Mouse (Mus musculus) heart, postnatal 0 days (tissue): Measurements from ENCODE around the gene Nxpe3. TPM values are rescaled to one million over a fixed set of nuclear protein-coding genes. Genes with fewer than 3 reads are reported as not detected.
"Not testable (repeated sequence)": the region's sequence is repeated elsewhere in the genome, so short reads cannot be mapped to it uniquely, and the experiment has no call there.

Experiments used
- ATAC-seq: fragments of 200-750 bp; cut with Nextera tagmentation; 2 replicates; pipeline ENCODE4 v1.8.0; 2017; ENCODE audit warnings: low read depth, moderate number of reproducible peaks, moderate library complexity; ENCODE audit not compliant: insufficient read depth
- DNase-seq: peaks from one replicate; pipeline ENCODE4 v3.0.0-alpha.2; 2016; ENCODE audit warnings: low spot score
- H3K27ac ChIP-seq: fragments of 300-500 bp; sonication (generic); 2 replicates; pipeline ENCODE4 v1.5.1; 2014; ENCODE audit warnings: low read depth, mild to moderate bottlenecking
- H3K27me3 ChIP-seq: fragments of 300-500 bp; sonication (generic); 2 replicates; pipeline ENCODE4 v1.6.1; 2014; ENCODE audit warnings: low read length, mixed read lengths; ENCODE audit not compliant: control insufficient read depth, insufficient read depth
- H3K36me3 ChIP-seq: fragments of 300-500 bp; sonication (generic); replicated peaks from 2 replicates; pipeline ENCODE4 v1.6.1; 2014; ENCODE audit warnings: low read length, mixed read lengths; ENCODE audit not compliant: control insufficient read depth, insufficient read depth
- H3K4me1 ChIP-seq: fragments of 300-500 bp; sonication (generic); 2 replicates; pipeline ENCODE4 v1.6.1; 2014; ENCODE audit warnings: antibody characterized with exemption; ENCODE audit not compliant: control insufficient read depth, insufficient read depth
- H3K4me2 ChIP-seq: fragments of 300-500 bp; sonication (generic); 2 replicates; pipeline ENCODE4 v1.6.1; 2014; ENCODE audit warnings: low read depth, mild to moderate bottlenecking, low read length, moderate library complexity
- H3K4me3 ChIP-seq: fragments of 300-500 bp; sonication (generic); 2 replicates; pipeline ENCODE4 v1.5.1; 2014; ENCODE audit warnings: low read depth, low read length
- H3K9ac ChIP-seq: fragments of 300-500 bp; sonication (generic); replicated peaks from 2 replicates; pipeline ENCODE4 v1.6.1; 2014; ENCODE audit warnings: low read depth, low read length, mixed read lengths
- H3K9me3 ChIP-seq: fragments of 300-500 bp; sonication (generic); replicated peaks from 2 replicates; pipeline ENCODE4 v1.6.1; 2016; ENCODE audit warnings: low read length; ENCODE audit not compliant: control insufficient read depth
- CTCF ChIP-seq: IDR thresholded peaks from 2 replicates; pipeline ENCODE4 v1.5.1; 2016; ENCODE audit warnings: antibody characterized with exemption, control low read depth, low read depth
- EP300 ChIP-seq: IDR thresholded peaks from 2 replicates; pipeline ENCODE4 v1.6.1; 2016; ENCODE audit warnings: antibody characterized with exemption, low read depth
- WGBS: fragments of 180-500 bp; shearing (Covaris S2); extraction: QIAGEN DNeasy Blood & Tissue Kit; methylation state at CpG from one replicate; pipeline ENCODE4 v1.1.7; 2014; 5-methylcytosine and 5-hydroxymethylcytosine counted together
- polyA plus RNA-seq: library from polyadenylated mRNA; unstranded; fragments of >200 nt; fragmentation: Nextera tagmentation; extraction: Ambion mirVana; gene quantifications from 2 replicates; pipeline ENCODE4 v1.2.1, GENCODE M21; 2015
- total RNA-seq: library from RNA; depleted of rRNA; stranded (reverse); fragments of >200 nt; gene quantifications from 2 replicates; pipeline ENCODE4 v1.2.3, GENCODE M21; 2014; ENCODE audit warnings: low replicate concordance

The Nxpe3 gene
- total and polyA plus RNA-seq, 2 experiments from 2014 or later, result 0.20 TPM; not detected in 1

GRCm38 (mm10) chr16:55863149-55863815, 31.8 kb downstream of the Nxpe3 start:
- 15% methylated on average over 7 of the region's 7 CpGs for WGBS
- no peak overlapping the region for H3K27ac ChIP-seq
- no peaks in the 10 kb centered on the region for H3K36me3 ChIP-seq
- H3K4me2 ChIP-seq, result peak overlapping the region; percentile 36; the same call in 1 of the 2 replicates
- DNase-seq (peak; percentile 64), ATAC-seq (no peak)
- no peak overlapping the region for H3K4me3 ChIP-seq
- H3K4me1 ChIP-seq, result no peaks in the 10 kb centered on the region
- no peak overlapping the region for H3K9ac ChIP-seq
- no peaks in the 10 kb centered on the region for H3K9me3 ChIP-seq
- TF ChIP-seq EP300 (no peak), CTCF (peak; percentile 99)
- no peaks in the 10 kb centered on the region for H3K27me3 ChIP-seq

GRCm38 (mm10) chr16:55861104-55861503, 34.0 kb downstream of the Nxpe3 start:
- H3K36me3 ChIP-seq, result no peaks in the 10 kb centered on the region
- H3K9ac ChIP-seq, result no peak overlapping the region
- H3K4me3 ChIP-seq, result no peak overlapping the region
- H3K9me3 ChIP-seq, result 0 out of 2 replicates have a peak, but pooled peaks cover 4% of the 10 kb centered on the region
- TF ChIP-seq EP300, result no peak
- no peak for TF ChIP-seq CTCF
- no peak overlapping the region for H3K27ac ChIP-seq
- H3K4me2 ChIP-seq, result no peak overlapping the region
- H3K4me1 ChIP-seq, result no peaks in the 10 kb centered on the region
- no peak for ATAC-seq
- DNase-seq, result no peak
- WGBS, result 59% methylated on average over 3 of the region's 3 CpGs
- no peaks in the 10 kb centered on the region for H3K27me3 ChIP-seq

GRCm38 (mm10) chr16:55859421-55859820, 35.7 kb downstream of the Nxpe3 start:
- not testable (repeated sequence) for H3K9ac ChIP-seq, H3K4me1 ChIP-seq, H3K27ac ChIP-seq, H3K4me2 ChIP-seq, ATAC-seq, H3K27me3 ChIP-seq, H3K36me3 ChIP-seq, DNase-seq, H3K4me3 ChIP-seq, H3K9me3 ChIP-seq
- 88% methylated on average over 4 of the region's 4 CpGs for WGBS

GRCm38 (mm10) chr16:55858465-55858864, 36.6 kb downstream of the Nxpe3 start:
- peak; percentile 41 for DNase-seq
- no peaks in the 10 kb centered on the region for H3K36me3 ChIP-seq
- no peak overlapping the region for H3K4me3 ChIP-seq
- H3K9me3 ChIP-seq, result 0 out of 2 replicates have a peak, but pooled peaks cover 4% of the 10 kb centered on the region
- TF ChIP-seq EP300, result no peak
- TF ChIP-seq CTCF, result peak; percentile 45
- 61% methylated on average over 6 of the region's 6 CpGs for WGBS
- no peaks in the 10 kb centered on the region for H3K4me1 ChIP-seq
- no peak overlapping the region for H3K9ac ChIP-seq
- no peak overlapping the region for H3K4me2 ChIP-seq
- no peak overlapping the region for H3K27ac ChIP-seq
- ATAC-seq, result no peak
- H3K27me3 ChIP-seq, result no peaks in the 10 kb centered on the region

- DNase-seq, result peak; percentile 61
These were observed 42.0 kb downstream of the Nxpe3 start for GRCm38 (mm10) chr16:55852943-55853727.

More at GRCm38 (mm10) chr16:55852943-55853727, 42.0 kb downstream of the Nxpe3 start:
- H3K36me3 ChIP-seq, result no peaks in the 10 kb centered on the region
- H3K27ac ChIP-seq, result no peak overlapping the region
- no peak for ATAC-seq
- no peak for TF ChIP-seq EP300
- peak; percentile 86 for TF ChIP-seq CTCF
- H3K9me3 ChIP-seq, result 0 out of 2 replicates have a peak, but pooled peaks cover 4% of the 10 kb centered on the region
- WGBS, result 54% methylated on average over 19 of the region's 19 CpGs
- H3K27me3 ChIP-seq, result no peaks in the 10 kb centered on the region
- H3K4me1 ChIP-seq, result no peaks in the 10 kb centered on the region
- no peak overlapping the region for H3K4me3 ChIP-seq
- no peak overlapping the region for H3K9ac ChIP-seq
- no peak overlapping the region for H3K4me2 ChIP-seq
